Mouse (Mus musculus) stomach, postnatal 0 days (tissue): ENCODE data around the gene Cfap65. TPM values are rescaled to one million over a fixed set of nuclear protein-coding genes. Genes with fewer than 3 reads are reported as not detected.

Experiments
- ATAC-seq: fragments of 200-750 bp; cut with Nextera tagmentation; 2 replicates; pipeline ENCODE4 v1.8.0; 2017; ENCODE audit not compliant: low FRiP score, low TSS enrichment
- DNase-seq: peaks from one replicate; pipeline ENCODE4 v3.0.0-alpha.2; 2016; ENCODE audit warnings: low spot score
- H3K27ac ChIP-seq: fragments of 300-500 bp; sonication (generic); replicated peaks from 2 replicates; pipeline ENCODE4 v1.5.1; 2014; ENCODE audit warnings: mild to moderate bottlenecking, control low read depth
- H3K27me3 ChIP-seq: fragments of 300-500 bp; sonication (generic); 2 replicates; pipeline ENCODE4 v1.6.1; 2014; ENCODE audit warnings: low read length; ENCODE audit not compliant: control insufficient read depth, insufficient read depth
- H3K36me3 ChIP-seq: fragments of 300-500 bp; sonication (generic); 2 replicates; pipeline ENCODE4 v1.6.1; 2014; ENCODE audit warnings: low read length, mixed read lengths; ENCODE audit not compliant: control insufficient read depth, insufficient read depth
- H3K4me1 ChIP-seq: fragments of 300-500 bp; sonication (generic); replicated peaks from 2 replicates; pipeline ENCODE4 v1.6.1; 2014; ENCODE audit warnings: antibody characterized with exemption; ENCODE audit not compliant: control insufficient read depth, insufficient read depth
- H3K4me2 ChIP-seq: fragments of 300-500 bp; sonication (generic); replicated peaks from 2 replicates; pipeline ENCODE4 v1.6.1; 2014; ENCODE audit warnings: low read depth, mild to moderate bottlenecking, control low read depth, moderate library complexity
- H3K4me3 ChIP-seq: fragments of 300-500 bp; sonication (generic); 2 replicates; pipeline ENCODE4 v1.5.1; 2014; ENCODE audit warnings: low read depth, low read length, control low read depth
- H3K9ac ChIP-seq: fragments of 300-500 bp; sonication (generic); 2 replicates; pipeline ENCODE4 v1.6.1; 2014; ENCODE audit warnings: mild to moderate bottlenecking, low read length, control low read depth, mixed read lengths
- H3K9me3 ChIP-seq: fragments of 300-500 bp; sonication (generic); 2 replicates; pipeline ENCODE4 v1.6.1; 2016; ENCODE audit warnings: low read length; ENCODE audit not compliant: control insufficient read depth
- CTCF ChIP-seq: IDR thresholded peaks from 2 replicates; pipeline ENCODE4 v1.5.1; 2016; ENCODE audit warnings: antibody characterized with exemption, low read depth, mild to moderate bottlenecking, moderate library complexity
- EP300 ChIP-seq: optimal IDR thresholded peaks from 2 replicates; pipeline ENCODE3; 2016; ENCODE audit warnings: antibody characterized with exemption
- WGBS: fragments of 180-500 bp; shearing (Covaris S2); extraction: QIAGEN DNeasy Blood & Tissue Kit; methylation state at CpG from one replicate; pipeline ENCODE4 v1.1.7; 2014; 5-methylcytosine and 5-hydroxymethylcytosine counted together
- polyA plus RNA-seq: library from polyadenylated mRNA; unstranded; fragments of >200 nt; fragmentation: Nextera tagmentation; extraction: Ambion mirVana; gene quantifications from 2 replicates; pipeline ENCODE4 v1.2.1, GENCODE M21; 2015

The Cfap65 gene
- polyA plus RNA-seq, 1 experiment from 2014 or later = not detected

DNA sequence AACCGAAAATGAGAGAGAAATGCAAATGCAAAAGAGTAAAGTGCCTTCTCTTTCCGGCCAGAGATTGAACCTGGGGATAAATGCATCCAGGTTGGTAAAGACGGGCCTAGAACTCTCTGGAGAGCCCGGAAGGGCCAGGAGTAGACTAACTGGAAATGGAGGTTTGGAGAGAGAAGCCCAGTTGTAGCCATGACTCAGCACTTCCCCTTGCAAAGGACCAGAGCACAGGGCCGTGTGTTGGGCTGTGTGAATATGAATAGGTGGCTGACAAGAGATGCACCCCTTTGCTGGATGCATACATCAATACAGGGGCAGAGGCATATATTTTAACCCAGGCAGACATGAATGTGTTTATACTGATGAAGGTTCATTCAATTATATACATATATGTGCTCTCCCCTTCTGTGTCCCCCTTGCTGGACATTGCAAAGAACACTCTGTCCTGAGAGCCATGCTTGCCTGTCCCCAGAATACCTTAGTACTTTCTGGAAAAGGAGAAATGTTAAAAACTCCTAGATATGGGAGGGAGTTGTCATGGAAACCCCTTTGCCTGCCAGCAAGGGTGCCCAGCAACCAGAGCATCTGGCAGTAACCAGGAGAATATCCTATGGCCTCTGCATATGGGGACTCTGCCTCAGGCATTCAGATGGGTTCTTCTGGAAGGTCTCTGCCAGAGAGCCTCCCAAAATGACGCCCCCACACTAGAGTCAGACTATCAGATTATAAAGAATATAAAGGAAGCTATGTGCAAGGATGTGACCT, 76.0 kb downstream of the Cfap65 start:
- H3K4me3 ChIP-seq = no peak overlapping the region
- peaks cover 20% of the 10 kb centered on the region for H3K27me3 ChIP-seq
- no peaks in the 10 kb centered on the region for H3K36me3 ChIP-seq
- H3K9ac ChIP-seq = no peak overlapping the region
- DNase-seq (no peak), ATAC-seq (no peak)
- no peaks in the 10 kb centered on the region for H3K9me3 ChIP-seq
- H3K27ac ChIP-seq = no peak overlapping the region
- H3K4me2 ChIP-seq = no peak overlapping the region
- H3K4me1 ChIP-seq = 0 out of 2 replicates have a peak, but pooled peaks cover 2% of the 10 kb centered on the region
- TF ChIP-seq CTCF (no peak), EP300 (no peak)
- WGBS = 40% methylated on average over 6 of the region's 6 CpGs

DNA sequence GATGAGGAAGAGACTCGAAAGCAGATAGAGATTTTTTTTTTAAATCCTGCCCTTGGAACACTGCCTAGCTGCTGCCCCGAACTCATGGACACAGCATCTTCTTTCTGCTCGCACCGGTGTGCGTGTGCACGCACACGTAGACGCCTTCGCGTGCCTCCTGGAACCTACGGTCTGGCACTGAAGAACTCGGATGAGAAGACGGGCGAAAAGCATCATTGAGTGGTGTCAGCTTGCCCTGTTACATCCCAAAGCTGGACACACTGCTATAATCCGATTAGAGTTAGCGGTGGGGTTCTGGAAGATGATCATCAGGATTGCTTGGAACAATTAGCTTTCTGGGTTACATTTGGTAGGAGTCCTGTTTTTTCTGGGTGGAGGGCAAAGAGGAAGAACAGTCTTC, 76.6 kb downstream of the Cfap65 start:
- H3K9me3 ChIP-seq = no peaks in the 10 kb centered on the region
- 8% methylated on average over 16 of the region's 16 CpGs for WGBS
- H3K9ac ChIP-seq = no peak overlapping the region
- TF ChIP-seq EP300 (no peak), CTCF (no peak)
- no peak overlapping the region for H3K27ac ChIP-seq
- H3K4me2 ChIP-seq = peak overlapping the region; percentile 40
- no peaks in the 10 kb centered on the region for H3K36me3 ChIP-seq
- H3K4me3 ChIP-seq = peak overlapping the region; percentile 19; the same call in 1 of the 2 replicates
- ATAC-seq (no peak), DNase-seq (no peak)
- 0 out of 2 replicates have a peak, but pooled peaks cover 2% of the 10 kb centered on the region for H3K4me1 ChIP-seq
- peaks cover 22% of the 10 kb centered on the region for H3K27me3 ChIP-seq

GRCm38 (mm10) chr1:74858171-74858719, 77.2 kb downstream of the Cfap65 start:
- no peak overlapping the region; the same call in 1 of the 2 replicates for H3K9ac ChIP-seq
- WGBS = under 1% methylated on average over 29 of the region's 29 CpGs
- no peak for TF ChIP-seq CTCF
- TF ChIP-seq EP300 = no peak
- peak overlapping the region; percentile 19; the same call in 1 of the 2 replicates for H3K4me3 ChIP-seq
- H3K36me3 ChIP-seq = no peaks in the 10 kb centered on the region
- H3K27me3 ChIP-seq = peaks cover 22% of the 10 kb centered on the region
- DNase-seq (peak; percentile 62), ATAC-seq (peak; percentile 41; the same call in 1 of the 2 replicates)
- no peak overlapping the region for H3K27ac ChIP-seq
- 0 out of 2 replicates have a peak, but pooled peaks cover 2% of the 10 kb centered on the region for H3K4me1 ChIP-seq
- H3K9me3 ChIP-seq = no peaks in the 10 kb centered on the region
- H3K4me2 ChIP-seq = peak overlapping the region; percentile 40

GRCm38 (mm10) chr1:74857677-74858076, 77.7 kb downstream of the Cfap65 start:
- H3K9ac ChIP-seq = no peak overlapping the region

DNA sequence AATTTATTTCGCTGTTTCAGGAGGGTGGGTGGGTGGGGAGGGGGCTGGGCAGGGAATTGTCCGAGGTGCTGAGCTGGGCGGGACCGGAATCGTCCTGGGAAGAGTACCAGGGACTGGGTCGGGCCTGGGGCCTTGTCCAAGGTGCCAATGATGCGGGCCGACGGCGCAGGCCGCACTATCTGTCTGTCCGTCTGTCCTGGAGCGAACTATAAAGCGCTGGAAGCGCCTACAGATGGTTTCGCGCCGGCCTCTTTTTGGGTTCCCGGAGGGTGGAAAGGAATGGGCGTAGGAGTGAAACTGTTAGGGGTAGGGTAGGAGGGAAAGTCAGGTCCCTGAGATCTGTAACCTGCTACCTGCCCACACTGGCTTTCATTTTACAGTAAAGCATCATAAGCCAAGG, 78.2 kb downstream of the Cfap65 start:
- Histone ChIP-seq H3K9me3 (no peaks in the 10 kb centered on the region), H3K4me3 (no peak overlapping the region), H3K4me1 (0 out of 2 replicates have a peak, but pooled peaks cover 2% of the 10 kb centered on the region), H3K36me3 (no peaks in the 10 kb centered on the region), H3K27ac (no peak overlapping the region), H3K27me3 (peaks cover 22% of the 10 kb centered on the region), H3K9ac (no peak overlapping the region), H3K4me2 (no peak overlapping the region)
- TF ChIP-seq EP300 (no peak), CTCF (no peak)
- WGBS = 5% methylated on average over 20 of the region's 20 CpGs
- no peak for ATAC-seq
- DNase-seq = no peak

More at GRCm38 (mm10) chr1:74857677-74858076, 77.7 kb downstream of the Cfap65 start:
- peaks cover 22% of the 10 kb centered on the region for H3K27me3 ChIP-seq
- TF ChIP-seq EP300 = no peak
- no peaks in the 10 kb centered on the region for H3K36me3 ChIP-seq
- H3K4me3 ChIP-seq = peak overlapping the region; percentile 19; the same call in 1 of the 2 replicates
- 13% methylated on average over 4 of the region's 4 CpGs for WGBS
- DNase-seq (no peak), ATAC-seq (no peak)
- 0 out of 2 replicates have a peak, but pooled peaks cover 2% of the 10 kb centered on the region for H3K4me1 ChIP-seq
- H3K9me3 ChIP-seq = no peaks in the 10 kb centered on the region
- H3K4me2 ChIP-seq = peak overlapping the region; percentile 40
- H3K27ac ChIP-seq = no peak overlapping the region

GRCm38 (mm10) chr1:74856791-74857190, 78.6 kb downstream of the Cfap65 start:
- DNase-seq = no peak
- H3K4me2 ChIP-seq = no peak overlapping the region
- peaks cover 22% of the 10 kb centered on the region for H3K27me3 ChIP-seq
- no peak overlapping the region for H3K4me3 ChIP-seq
- H3K4me1 ChIP-seq = 0 out of 2 replicates have a peak, but pooled peaks cover 2% of the 10 kb centered on the region
- no peak for ATAC-seq
- no peak overlapping the region for H3K9ac ChIP-seq
- H3K27ac ChIP-seq = no peak overlapping the region
- 3% methylated on average over 7 of the region's 7 CpGs for WGBS
- TF ChIP-seq CTCF = no peak
- TF ChIP-seq EP300 = no peak
- H3K9me3 ChIP-seq = no peaks in the 10 kb centered on the region
- H3K36me3 ChIP-seq = no peaks in the 10 kb centered on the region
